Mouse (Mus musculus): ENCODE data around the gene Gm28729. TPM values are rescaled to one million over a fixed set of nuclear protein-coding genes. Genes with fewer than 3 reads are reported as not detected.
"Not testable (repeated sequence)": the region's sequence is repeated elsewhere in the genome, so short reads cannot be mapped to it uniquely, and the experiment has no call there.

Gm28729 gene
- polyA plus RNA-seq, 1 experiment: not detected

DNA sequence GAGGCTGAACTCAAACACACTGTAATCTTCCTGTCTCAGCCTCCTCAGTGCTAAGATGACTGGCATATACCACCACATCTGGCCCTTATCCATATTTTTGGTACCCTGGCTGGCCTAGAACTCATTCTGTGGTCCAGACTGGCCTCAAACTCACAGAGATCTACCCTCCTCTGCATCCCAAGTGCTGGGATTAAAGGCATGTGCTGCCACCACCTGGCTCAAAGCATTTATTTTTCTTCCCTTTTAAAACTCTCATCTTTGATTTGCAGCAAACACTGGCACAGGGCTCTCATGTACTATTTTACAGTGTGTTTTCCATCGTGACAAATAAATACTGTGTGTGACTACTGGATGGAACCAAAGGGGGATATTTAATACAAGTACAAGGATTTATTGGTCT lies 29.0 kb upstream of the Gm28729 start:
- DNase-seq (ENCODE audit: low read depth in 1 of 2, low spot score in 2 of 2): no peak
- H3K4me3 ChIP-seq (ENCODE audit: extremely low read depth, insufficient read depth, insufficient read length): no peak overlapping the region
- H3K27me3 ChIP-seq (ENCODE audit: control insufficient read depth, insufficient read depth, low read length): no peaks in the 10 kb centered on the region
- no peaks in the 10 kb centered on the region for H3K4me1 ChIP-seq (ENCODE audit: control insufficient read depth, insufficient read depth, insufficient read length)
- TF ChIP-seq CTCF (IDR thresholded peaks at IDR 0.05; ENCODE audit: extremely low read depth, insufficient read depth, insufficient read length, insufficient replicate concordance) (no peak), POLR2A (IDR thresholded peaks at IDR 0.05; ENCODE audit: low read depth, low read length) (no peak)
- WGBS: 79% methylated on average over 1 of the region's 1 CpGs
- peaks cover 8% of the 10 kb centered on the region for H3K36me3 ChIP-seq (ENCODE audit: control insufficient read depth, insufficient read depth, low read length)
- no peak overlapping the region for H3K27ac ChIP-seq (ENCODE audit: insufficient read depth, low read length)

- H3K4me3 ChIP-seq (ENCODE audit: extremely low read depth, insufficient read depth, insufficient read length): no peak overlapping the region
- WGBS: 87% methylated on average over 13 of the region's 13 CpGs
- H3K36me3 ChIP-seq (ENCODE audit: control insufficient read depth, insufficient read depth, low read length): peaks cover 20% of the 10 kb centered on the region
- TF ChIP-seq POLR2A (IDR thresholded peaks at IDR 0.05; ENCODE audit: low read depth, low read length) (no peak), CTCF (IDR thresholded peaks at IDR 0.05; ENCODE audit: extremely low read depth, insufficient read depth, insufficient read length, insufficient replicate concordance) (no peak)
- H3K4me1 ChIP-seq (ENCODE audit: control insufficient read depth, insufficient read depth, insufficient read length): no peaks in the 10 kb centered on the region
- H3K27ac ChIP-seq (ENCODE audit: insufficient read depth, low read length): no peak overlapping the region
- DNase-seq (ENCODE audit: low read depth in 1 of 2, low spot score in 2 of 2): no peak
- H3K27me3 ChIP-seq (ENCODE audit: control insufficient read depth, insufficient read depth, low read length): no peaks in the 10 kb centered on the region
Measured at GRCm38 (mm10) chr9:96545410-96545809, 20.3 kb upstream of the Gm28729 start.

- 55% methylated on average over 27 of the region's 27 CpGs for WGBS
- no peaks in the 10 kb centered on the region for H3K27me3 ChIP-seq (ENCODE audit: control insufficient read depth, insufficient read depth, low read length)
- H3K36me3 ChIP-seq (ENCODE audit: control insufficient read depth, insufficient read depth, low read length): peaks cover 19% of the 10 kb centered on the region
- H3K4me1 ChIP-seq (ENCODE audit: control insufficient read depth, insufficient read depth, insufficient read length): no peaks in the 10 kb centered on the region
- peak; percentile 34 to 51 for DNase-seq (ENCODE audit: low read depth in 1 of 2, low spot score in 2 of 2)
- no peak overlapping the region for H3K4me3 ChIP-seq (ENCODE audit: extremely low read depth, insufficient read depth, insufficient read length)
- H3K27ac ChIP-seq (ENCODE audit: insufficient read depth, low read length): no peak overlapping the region
- TF ChIP-seq CTCF (IDR thresholded peaks at IDR 0.05; ENCODE audit: extremely low read depth, insufficient read depth, insufficient read length, insufficient replicate concordance) (peak; percentile 19; the same call in 1 of the 2 replicates), POLR2A (IDR thresholded peaks at IDR 0.05; ENCODE audit: low read depth, low read length) (no peak)
Measured at GRCm38 (mm10) chr9:96543643-96544640, 18.9 kb upstream of the Gm28729 start.

DNA sequence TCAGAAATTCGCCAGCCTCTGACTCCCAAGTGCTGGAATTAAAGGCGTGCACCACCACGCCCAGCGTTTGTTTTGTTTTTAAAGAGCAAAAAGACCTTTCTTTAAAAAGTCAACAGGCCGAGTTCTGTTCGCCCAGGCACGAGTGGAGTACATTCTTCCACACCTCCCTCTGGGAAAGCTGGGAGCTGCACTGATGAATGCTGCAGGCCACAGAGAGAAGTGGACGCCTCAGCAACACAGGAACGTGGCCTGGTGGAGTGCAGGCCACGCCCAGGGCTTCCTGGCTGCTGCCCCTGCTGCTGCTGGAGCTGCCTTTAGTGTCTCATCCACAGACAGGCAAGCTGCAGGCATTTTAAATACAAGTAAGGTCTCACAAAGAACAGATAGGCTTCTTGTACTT lies 13.9 kb upstream of the Gm28729 start:
- H3K27me3 ChIP-seq (ENCODE audit: control insufficient read depth, insufficient read depth, low read length): no peaks in the 10 kb centered on the region; the same call in 1 of the 2 replicates
- no peak for TF ChIP-seq CTCF (IDR thresholded peaks at IDR 0.05; ENCODE audit: extremely low read depth, insufficient read depth, insufficient read length, insufficient replicate concordance)
- no peak for TF ChIP-seq POLR2A (IDR thresholded peaks at IDR 0.05; ENCODE audit: low read depth, low read length)
- H3K27ac ChIP-seq (ENCODE audit: insufficient read depth, low read length): no peak overlapping the region
- 0 out of 2 replicates have a peak, but pooled peaks cover 3% of the 10 kb centered on the region for H3K4me1 ChIP-seq (ENCODE audit: control insufficient read depth, insufficient read depth, insufficient read length)
- H3K4me3 ChIP-seq (ENCODE audit: extremely low read depth, insufficient read depth, insufficient read length): no peak overlapping the region
- 78% methylated on average over 10 of the region's 10 CpGs for WGBS
- no peak for DNase-seq (ENCODE audit: low read depth in 1 of 2, low spot score in 2 of 2)
- peaks cover 10% of the 10 kb centered on the region for H3K36me3 ChIP-seq (ENCODE audit: control insufficient read depth, insufficient read depth, low read length)

DNA sequence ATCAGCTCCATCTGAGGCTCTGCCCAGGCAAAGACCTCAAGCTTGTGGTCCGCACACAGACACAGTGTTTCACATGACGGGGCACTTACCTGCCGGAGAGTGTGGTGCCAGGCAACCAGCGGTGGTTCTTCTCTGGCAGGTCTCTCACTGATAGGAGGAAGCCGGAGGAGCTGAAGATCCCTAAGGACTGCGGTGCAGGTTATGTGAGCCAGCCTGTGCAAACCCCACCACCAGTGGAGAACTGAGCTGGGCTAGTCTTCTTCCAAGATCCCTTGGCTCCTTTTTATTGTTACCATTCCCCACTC lies 12.5 kb upstream of the Gm28729 start:
- WGBS: 93% methylated on average over 6 of the region's 6 CpGs
- H3K4me3 ChIP-seq (ENCODE audit: extremely low read depth, insufficient read depth, insufficient read length): no peak overlapping the region
- no peak overlapping the region for H3K27ac ChIP-seq (ENCODE audit: insufficient read depth, low read length)
- no peaks in the 10 kb centered on the region; the same call in 1 of the 2 replicates for H3K27me3 ChIP-seq (ENCODE audit: control insufficient read depth, insufficient read depth, low read length)
- H3K36me3 ChIP-seq (ENCODE audit: control insufficient read depth, insufficient read depth, low read length): peaks cover 8% of the 10 kb centered on the region
- H3K4me1 ChIP-seq (ENCODE audit: control insufficient read depth, insufficient read depth, insufficient read length): 0 out of 2 replicates have a peak, but pooled peaks cover 3% of the 10 kb centered on the region
- TF ChIP-seq CTCF (IDR thresholded peaks at IDR 0.05; ENCODE audit: extremely low read depth, insufficient read depth, insufficient read length, insufficient replicate concordance): no peak
- TF ChIP-seq POLR2A (IDR thresholded peaks at IDR 0.05; ENCODE audit: low read depth, low read length): no peak
- DNase-seq (ENCODE audit: low read depth in 1 of 2, low spot score in 2 of 2): no peak

DNA sequence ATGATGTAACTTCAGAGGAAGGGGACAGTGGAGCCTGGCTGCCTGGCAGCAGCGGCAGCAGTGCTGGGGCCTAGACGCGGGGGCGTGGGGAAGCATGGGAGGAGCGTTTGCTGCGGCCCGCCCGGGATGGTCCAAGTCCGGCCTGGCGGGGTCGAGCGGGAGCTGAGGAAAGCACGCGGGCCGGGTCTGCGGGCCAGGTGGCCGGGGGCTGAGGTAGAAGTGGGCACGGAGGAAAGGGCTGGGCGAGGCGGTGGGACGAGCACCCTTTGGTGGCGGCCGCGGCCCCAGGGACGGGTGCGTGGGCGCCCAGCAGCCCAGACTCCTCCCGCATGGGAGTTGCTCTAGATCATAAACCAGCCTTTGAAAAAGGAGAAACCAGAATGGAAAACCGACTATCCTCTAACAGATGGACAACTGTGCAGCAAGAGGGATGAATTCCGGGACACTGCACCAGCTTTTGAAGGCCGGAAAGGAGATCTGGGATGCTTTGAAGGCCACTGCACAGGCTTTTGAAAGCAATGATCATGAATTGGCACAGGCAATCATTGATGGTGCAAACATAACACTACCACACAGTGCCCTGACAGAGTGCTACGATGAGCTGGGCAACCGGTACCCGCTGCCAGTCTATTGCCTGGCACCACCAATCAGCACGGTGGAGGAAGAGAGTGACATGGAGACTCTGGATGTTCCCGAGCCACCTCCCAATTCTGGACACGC lies 12.0 kb upstream of the Gm28729 start:
- DNase-seq (ENCODE audit: low read depth in 1 of 2, low spot score in 2 of 2): peak in 1 of 2 experiments; percentile 5
- 0 out of 2 replicates have a peak overlapping the region, but pooled peaks have one; percentile 17 for H3K27ac ChIP-seq (ENCODE audit: insufficient read depth, low read length)
- 29% methylated on average over 37 of the region's 37 CpGs for WGBS
- TF ChIP-seq CTCF (IDR thresholded peaks at IDR 0.05; ENCODE audit: extremely low read depth, insufficient read depth, insufficient read length, insufficient replicate concordance) (no peak), POLR2A (IDR thresholded peaks at IDR 0.05; ENCODE audit: low read depth, low read length) (no peak)
- peaks cover 7% of the 10 kb centered on the region for H3K36me3 ChIP-seq (ENCODE audit: control insufficient read depth, insufficient read depth, low read length)
- H3K27me3 ChIP-seq (ENCODE audit: control insufficient read depth, insufficient read depth, low read length): no peaks in the 10 kb centered on the region; the same call in 1 of the 2 replicates
- 0 out of 2 replicates have a peak, but pooled peaks cover 3% of the 10 kb centered on the region for H3K4me1 ChIP-seq (ENCODE audit: control insufficient read depth, insufficient read depth, insufficient read length)
- peak overlapping the region; percentile 55; the same call in 1 of the 2 replicates for H3K4me3 ChIP-seq (ENCODE audit: extremely low read depth, insufficient read depth, insufficient read length)

GRCm38 (mm10) chr9:96536093-96536492 lies 11.0 kb upstream of the Gm28729 start:
- not testable (repeated sequence) for H3K27me3 ChIP-seq (ENCODE audit: control insufficient read depth, insufficient read depth, low read length); DNase-seq (ENCODE audit: low read depth in 1 of 2, low spot score in 2 of 2); H3K4me3 ChIP-seq (ENCODE audit: extremely low read depth, insufficient read depth, insufficient read length); H3K4me1 ChIP-seq (ENCODE audit: control insufficient read depth, insufficient read depth, insufficient read length); H3K36me3 ChIP-seq (ENCODE audit: control insufficient read depth, insufficient read depth, low read length); H3K27ac ChIP-seq (ENCODE audit: insufficient read depth, low read length)
- WGBS: 85% methylated on average over 4 of the region's 4 CpGs

Measured in spleen, adult 2 months (tissue).